Mouse (Mus musculus): ENCODE data around the gene Rpp40. TPM values are rescaled to one million over a fixed set of nuclear protein-coding genes. Genes with fewer than 3 reads are reported as not detected.

The Rpp40 gene
- polyA plus RNA-seq, 1 experiment from 2014 or later: 28.4 TPM

DNA sequence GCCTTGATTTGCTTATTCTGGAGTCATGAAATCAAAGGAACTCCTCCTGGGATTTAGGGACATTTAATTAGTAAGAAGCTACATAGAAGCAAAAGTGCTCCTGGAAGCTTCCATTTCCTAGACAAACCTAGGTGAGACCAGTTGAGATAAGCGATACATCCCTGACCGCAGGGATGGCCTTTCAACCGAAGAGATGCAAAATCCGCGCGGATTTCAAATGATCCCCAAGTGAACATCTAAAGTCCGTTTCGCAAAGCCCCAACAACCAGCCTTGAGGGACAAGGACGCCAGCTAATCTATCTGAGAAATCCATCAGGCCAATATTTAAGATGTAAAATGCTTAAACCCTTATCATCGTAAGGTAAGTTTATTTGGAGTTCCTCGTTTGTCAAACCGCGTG lies 781 bp downstream of the Rpp40 start:
- 3% methylated on average over 13 of the region's 13 CpGs for WGBS
- H3K4me1 ChIP-seq (ENCODE audit: control insufficient read depth, insufficient read depth, low read length): no peaks in the 10 kb centered on the region
- ATAC-seq (ENCODE audit: insufficient number of reproducible peaks, low FRiP score, low TSS enrichment, low read depth): no peak

DNA sequence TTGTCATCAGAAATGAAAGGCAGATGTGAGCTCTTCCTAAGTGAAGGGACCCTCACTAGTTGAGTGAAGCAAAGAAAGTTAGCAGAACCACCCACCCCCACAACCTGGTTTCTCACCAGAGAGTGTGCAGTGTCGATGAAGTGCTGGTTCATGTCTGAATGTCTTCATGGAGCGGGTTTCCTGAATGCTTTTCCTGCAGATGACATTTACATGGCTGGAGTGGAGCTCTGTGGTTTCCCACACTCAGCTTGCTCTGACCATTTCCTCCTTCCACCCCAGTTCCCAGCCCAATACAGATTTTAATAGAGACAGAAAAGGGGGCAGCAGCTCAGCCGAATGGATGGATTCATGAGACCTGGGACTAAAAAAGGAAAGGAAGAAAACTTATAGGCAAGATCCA lies 13.3 kb downstream of the Rpp40 start:
- H3K27me3 ChIP-seq (ENCODE audit: control insufficient read depth, insufficient read depth, low read length): no peaks in the 10 kb centered on the region
- H3K9me3 ChIP-seq (ENCODE audit: control insufficient read depth, low read length): no peaks in the 10 kb centered on the region
- no peak overlapping the region for H3K4me3 ChIP-seq (ENCODE audit: low read depth, low read length)
- no peaks in the 10 kb centered on the region for H3K36me3 ChIP-seq (ENCODE audit: control insufficient read depth, insufficient read depth, low read length)
- no peak overlapping the region for H3K4me2 ChIP-seq (ENCODE audit: low read depth, severe bottlenecking)
- H3K9ac ChIP-seq (ENCODE audit: low read length): no peak overlapping the region
- no peak overlapping the region for H3K27ac ChIP-seq (replicated peaks; ENCODE audit: low read depth, low read length)
- DNase-seq (ENCODE audit: low spot score): no peak
- WGBS: 93% methylated on average over 3 of the region's 3 CpGs
- H3K4me1 ChIP-seq (ENCODE audit: control insufficient read depth, insufficient read depth, low read length): no peaks in the 10 kb centered on the region
- no peak for ATAC-seq (ENCODE audit: insufficient number of reproducible peaks, low FRiP score, low TSS enrichment, low read depth)

More for the DNA sequence above, 781 bp downstream of the Rpp40 start:
- Histone ChIP-seq H3K9me3 (ENCODE audit: control insufficient read depth, low read length) (no peaks in the 10 kb centered on the region), H3K27ac (replicated peaks; ENCODE audit: low read depth, low read length) (no peak overlapping the region), H3K27me3 (ENCODE audit: control insufficient read depth, insufficient read depth, low read length) (no peaks in the 10 kb centered on the region), H3K36me3 (ENCODE audit: control insufficient read depth, insufficient read depth, low read length) (no peaks in the 10 kb centered on the region), H3K4me2 (ENCODE audit: low read depth, severe bottlenecking) (peak overlapping the region; percentile 58), H3K4me3 (ENCODE audit: low read depth, low read length) (peak overlapping the region; percentile 58), H3K9ac (ENCODE audit: low read length) (peak overlapping the region; percentile 58)
- DNase-seq (ENCODE audit: low spot score): no peak

DNA sequence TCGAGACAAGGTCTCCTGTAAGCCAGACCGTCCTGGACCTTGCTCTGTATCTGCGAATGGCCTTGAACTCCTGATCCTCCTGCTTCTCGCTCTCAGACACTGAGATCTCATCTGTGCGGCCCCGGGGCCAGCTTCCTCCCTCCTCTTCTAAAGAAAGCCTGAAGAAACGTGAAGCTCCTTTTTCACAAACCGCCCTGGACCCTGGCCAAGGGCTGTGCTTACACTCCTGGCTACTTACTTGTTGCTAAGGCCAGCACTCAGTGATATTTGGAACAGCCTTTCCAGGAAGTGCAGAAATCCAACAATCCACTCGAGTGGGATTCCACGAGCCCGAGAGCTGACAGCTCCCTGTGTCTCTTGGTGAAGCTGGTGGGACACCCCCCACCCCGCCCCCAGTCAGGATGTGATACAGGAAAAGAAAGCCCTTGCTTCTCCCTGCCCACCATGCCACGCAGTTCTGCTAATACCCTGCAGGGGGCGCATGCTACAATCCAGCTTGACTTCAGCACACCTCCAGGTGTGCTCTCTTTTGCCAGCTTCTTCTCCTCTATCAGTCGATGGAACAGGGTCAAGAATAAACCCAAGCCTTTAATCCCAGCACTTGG lies 19.9 kb downstream of the Rpp40 start:
- WGBS: 39% methylated on average over 15 of the region's 15 CpGs
- Histone ChIP-seq H3K4me3 (ENCODE audit: low read depth, low read length) (no peak overlapping the region), H3K4me2 (ENCODE audit: low read depth, severe bottlenecking) (no peak overlapping the region), H3K9ac (ENCODE audit: low read length) (no peak overlapping the region), H3K36me3 (ENCODE audit: control insufficient read depth, insufficient read depth, low read length) (no peaks in the 10 kb centered on the region), H3K27me3 (ENCODE audit: control insufficient read depth, insufficient read depth, low read length) (no peaks in the 10 kb centered on the region), H3K27ac (replicated peaks; ENCODE audit: low read depth, low read length) (no peak overlapping the region), H3K9me3 (ENCODE audit: control insufficient read depth, low read length) (no peaks in the 10 kb centered on the region), H3K4me1 (ENCODE audit: control insufficient read depth, insufficient read depth, low read length) (0 out of 2 replicates have a peak, but pooled peaks cover 4% of the 10 kb centered on the region)
- DNase-seq (ENCODE audit: low spot score) (peak; percentile 71), ATAC-seq (ENCODE audit: insufficient number of reproducible peaks, low FRiP score, low TSS enrichment, low read depth) (no peak)

DNA sequence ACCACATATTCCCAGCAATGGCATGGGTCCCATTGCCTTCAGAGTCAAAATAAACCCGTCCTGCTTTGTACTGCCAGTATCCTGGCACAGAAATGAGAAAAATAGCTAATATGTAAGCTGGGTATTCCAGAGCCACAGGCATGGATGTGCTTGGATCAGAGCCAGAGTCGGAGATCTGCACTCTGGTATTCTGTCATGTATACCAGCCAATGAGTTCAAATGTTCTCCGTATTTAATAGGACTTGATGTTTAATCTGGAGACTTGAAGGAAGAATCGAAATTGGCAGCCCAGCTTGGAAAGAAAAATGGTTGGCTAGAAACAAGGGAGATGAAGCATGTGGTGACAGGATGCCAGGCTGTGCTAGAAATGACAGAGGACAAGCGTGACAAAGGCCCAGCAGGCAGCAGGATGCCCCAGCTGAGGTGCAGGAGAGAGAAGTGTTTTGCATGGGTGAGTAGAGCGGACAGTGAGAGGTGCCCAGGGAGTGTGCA lies 25.6 kb downstream of the Rpp40 start:
- Histone ChIP-seq H3K9ac (ENCODE audit: low read length) (no peak overlapping the region), H3K4me3 (ENCODE audit: low read depth, low read length) (no peak overlapping the region), H3K9me3 (ENCODE audit: control insufficient read depth, low read length) (no peaks in the 10 kb centered on the region), H3K27me3 (ENCODE audit: control insufficient read depth, insufficient read depth, low read length) (no peaks in the 10 kb centered on the region), H3K27ac (replicated peaks; ENCODE audit: low read depth, low read length) (no peak overlapping the region), H3K36me3 (ENCODE audit: control insufficient read depth, insufficient read depth, low read length) (no peaks in the 10 kb centered on the region), H3K4me2 (ENCODE audit: low read depth, severe bottlenecking) (no peak overlapping the region), H3K4me1 (ENCODE audit: control insufficient read depth, insufficient read depth, low read length) (0 out of 2 replicates have a peak, but pooled peaks cover 4% of the 10 kb centered on the region)
- ATAC-seq (ENCODE audit: insufficient number of reproducible peaks, low FRiP score, low TSS enrichment, low read depth) (no peak), DNase-seq (ENCODE audit: low spot score) (no peak)
- 88% methylated on average over 6 of the region's 6 CpGs for WGBS

DNA sequence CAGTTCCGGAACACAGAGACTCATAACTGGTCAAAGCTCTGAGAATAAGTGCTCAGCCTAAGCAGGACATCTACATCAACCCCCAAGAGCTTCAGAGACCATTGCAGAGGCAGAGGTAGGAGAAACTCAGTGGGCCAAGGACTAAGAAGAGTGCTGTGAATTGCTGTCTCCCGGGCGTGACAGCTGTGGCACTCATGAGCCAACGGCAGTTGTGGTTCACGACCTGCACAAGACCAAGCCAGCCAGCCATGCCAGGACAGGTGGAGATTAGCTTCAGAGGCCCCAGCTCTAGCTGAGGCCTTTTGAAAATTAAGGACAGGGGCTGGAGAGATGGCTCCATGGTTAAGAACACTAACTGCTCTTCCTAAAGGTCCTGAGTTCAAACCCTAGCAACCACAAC lies 26.6 kb downstream of the Rpp40 start:
- H3K4me1 ChIP-seq (ENCODE audit: control insufficient read depth, insufficient read depth, low read length): 0 out of 2 replicates have a peak, but pooled peaks cover 2% of the 10 kb centered on the region
- ATAC-seq (ENCODE audit: insufficient number of reproducible peaks, low FRiP score, low TSS enrichment, low read depth) (no peak), DNase-seq (ENCODE audit: low spot score) (no peak)
- H3K4me2 ChIP-seq (ENCODE audit: low read depth, severe bottlenecking): no peak overlapping the region
- H3K9me3 ChIP-seq (ENCODE audit: control insufficient read depth, low read length): no peaks in the 10 kb centered on the region
- no peaks in the 10 kb centered on the region for H3K36me3 ChIP-seq (ENCODE audit: control insufficient read depth, insufficient read depth, low read length)
- no peak overlapping the region for H3K4me3 ChIP-seq (ENCODE audit: low read depth, low read length)
- H3K27ac ChIP-seq (replicated peaks; ENCODE audit: low read depth, low read length): no peak overlapping the region
- H3K27me3 ChIP-seq (ENCODE audit: control insufficient read depth, insufficient read depth, low read length): no peaks in the 10 kb centered on the region
- 85% methylated on average over 5 of the region's 5 CpGs for WGBS
- H3K9ac ChIP-seq (ENCODE audit: low read length): no peak overlapping the region

DNA sequence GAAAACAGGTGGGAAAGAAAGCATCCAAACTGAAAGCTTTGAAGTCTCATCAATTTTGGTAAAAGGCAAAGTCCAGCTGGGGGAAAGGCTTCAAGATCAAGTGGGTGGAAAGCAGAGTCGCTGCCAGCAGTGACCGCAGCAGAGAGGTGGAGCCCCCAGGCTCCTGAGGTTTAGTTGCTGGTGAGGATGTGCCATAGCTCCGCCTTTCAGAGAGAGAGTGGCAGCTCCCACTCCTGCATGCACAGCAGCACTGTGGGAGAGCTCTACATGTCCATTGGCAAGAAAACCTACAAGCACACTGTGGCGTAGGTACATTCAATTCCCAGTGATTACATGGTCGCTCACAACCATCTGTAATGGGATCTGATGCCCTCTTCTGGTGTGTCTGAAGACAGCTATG lies 27.1 kb downstream of the Rpp40 start:
- Histone ChIP-seq H3K9ac (ENCODE audit: low read length) (no peak overlapping the region), H3K4me3 (ENCODE audit: low read depth, low read length) (no peak overlapping the region), H3K4me1 (ENCODE audit: control insufficient read depth, insufficient read depth, low read length) (no peaks in the 10 kb centered on the region), H3K27me3 (ENCODE audit: control insufficient read depth, insufficient read depth, low read length) (no peaks in the 10 kb centered on the region), H3K27ac (replicated peaks; ENCODE audit: low read depth, low read length) (no peak overlapping the region), H3K4me2 (ENCODE audit: low read depth, severe bottlenecking) (no peak overlapping the region), H3K36me3 (ENCODE audit: control insufficient read depth, insufficient read depth, low read length) (peaks cover 1% of the 10 kb centered on the region; the same call in 1 of the 2 replicates), H3K9me3 (ENCODE audit: control insufficient read depth, low read length) (no peaks in the 10 kb centered on the region)
- ATAC-seq (ENCODE audit: insufficient number of reproducible peaks, low FRiP score, low TSS enrichment, low read depth) (no peak), DNase-seq (ENCODE audit: low spot score) (no peak)
- 53% methylated on average over 5 of the region's 5 CpGs for WGBS

DNA sequence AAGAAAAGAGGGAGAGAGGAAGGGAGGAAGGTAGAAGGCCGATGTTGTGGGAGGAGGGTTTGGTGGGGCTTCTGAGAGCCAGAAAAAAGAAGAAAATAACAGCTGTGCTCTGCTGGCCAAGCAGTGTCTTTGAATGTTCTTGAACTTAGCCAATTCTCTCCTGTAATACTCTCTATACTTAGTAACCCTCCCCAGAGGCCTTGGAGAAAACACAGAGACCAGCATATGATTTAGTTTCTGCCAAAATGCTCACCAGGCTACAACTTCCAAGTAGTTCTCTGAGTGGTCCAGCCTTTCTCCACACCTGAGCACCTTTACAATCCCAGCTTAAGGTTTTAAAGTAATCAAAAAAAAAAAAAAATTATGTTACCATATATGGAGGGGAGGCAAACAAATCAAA lies 27.9 kb downstream of the Rpp40 start:
- no peaks in the 10 kb centered on the region for H3K27me3 ChIP-seq (ENCODE audit: control insufficient read depth, insufficient read depth, low read length)
- no peaks in the 10 kb centered on the region for H3K9me3 ChIP-seq (ENCODE audit: control insufficient read depth, low read length)
- H3K4me1 ChIP-seq (ENCODE audit: control insufficient read depth, insufficient read depth, low read length): no peaks in the 10 kb centered on the region
- no peak overlapping the region for H3K9ac ChIP-seq (ENCODE audit: low read length)
- DNase-seq (ENCODE audit: low spot score): no peak
- no peak overlapping the region for H3K4me2 ChIP-seq (ENCODE audit: low read depth, severe bottlenecking)
- H3K27ac ChIP-seq (replicated peaks; ENCODE audit: low read depth, low read length): no peak overlapping the region
- no peak for ATAC-seq (ENCODE audit: insufficient number of reproducible peaks, low FRiP score, low TSS enrichment, low read depth)
- H3K36me3 ChIP-seq (ENCODE audit: control insufficient read depth, insufficient read depth, low read length): peaks cover 2% of the 10 kb centered on the region; the same call in 1 of the 2 replicates
- WGBS: 73% methylated on average over 1 of the region's 1 CpGs
- no peak overlapping the region for H3K4me3 ChIP-seq (ENCODE audit: low read depth, low read length)

DNA sequence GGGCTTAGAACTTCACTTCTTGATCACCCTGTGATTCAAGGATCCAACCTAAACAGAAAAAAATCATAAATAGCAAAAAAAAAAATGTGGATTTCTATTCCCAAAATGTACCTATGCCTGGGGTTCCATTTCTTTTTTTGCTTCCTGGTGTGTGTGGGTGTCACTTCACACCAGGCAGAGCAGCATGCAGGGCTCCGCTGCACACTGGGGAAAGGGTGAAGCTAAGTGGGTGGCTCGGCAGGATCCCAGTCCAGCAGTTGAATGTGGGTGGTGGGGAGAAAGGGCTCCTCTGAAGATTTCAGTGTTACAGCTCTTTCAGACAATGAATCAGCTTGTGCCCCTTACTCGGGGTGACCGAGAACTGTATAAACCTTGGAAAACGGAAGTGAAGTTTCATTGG lies 30.8 kb downstream of the Rpp40 start:
- no peak overlapping the region for H3K27ac ChIP-seq (replicated peaks; ENCODE audit: low read depth, low read length)
- peaks cover 2% of the 10 kb centered on the region; the same call in 1 of the 2 replicates for H3K36me3 ChIP-seq (ENCODE audit: control insufficient read depth, insufficient read depth, low read length)
- no peak overlapping the region for H3K4me3 ChIP-seq (ENCODE audit: low read depth, low read length)
- H3K27me3 ChIP-seq (ENCODE audit: control insufficient read depth, insufficient read depth, low read length): no peaks in the 10 kb centered on the region
- no peak overlapping the region for H3K4me2 ChIP-seq (ENCODE audit: low read depth, severe bottlenecking)
- no peaks in the 10 kb centered on the region for H3K4me1 ChIP-seq (ENCODE audit: control insufficient read depth, insufficient read depth, low read length)
- DNase-seq (ENCODE audit: low spot score): no peak
- WGBS: 92% methylated on average over 5 of the region's 5 CpGs
- H3K9ac ChIP-seq (ENCODE audit: low read length): no peak overlapping the region
- no peak for ATAC-seq (ENCODE audit: insufficient number of reproducible peaks, low FRiP score, low TSS enrichment, low read depth)
- H3K9me3 ChIP-seq (ENCODE audit: control insufficient read depth, low read length): no peaks in the 10 kb centered on the region

DNA sequence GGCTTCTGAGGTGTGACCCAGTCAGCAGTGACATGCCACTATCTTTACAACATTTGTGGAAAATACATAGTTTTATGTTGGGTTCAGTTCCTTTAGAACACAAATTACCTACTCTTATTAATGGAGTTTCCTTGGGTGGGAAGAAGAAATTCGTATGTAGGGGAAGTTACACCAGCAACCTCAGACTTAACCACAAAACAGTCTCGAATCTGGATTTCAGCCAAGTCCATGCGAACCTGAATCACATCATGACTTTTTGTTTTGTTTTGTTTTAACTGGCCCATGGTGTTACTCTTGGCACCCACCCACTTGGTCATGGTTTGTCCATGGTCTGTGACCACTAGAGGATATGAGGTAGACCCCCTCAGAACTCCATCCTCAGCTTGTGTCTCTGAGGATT lies 35.1 kb downstream of the Rpp40 start:
- DNase-seq (ENCODE audit: low spot score): no peak
- no peaks in the 10 kb centered on the region for H3K27me3 ChIP-seq (ENCODE audit: control insufficient read depth, insufficient read depth, low read length)
- ATAC-seq (ENCODE audit: insufficient number of reproducible peaks, low FRiP score, low TSS enrichment, low read depth): no peak
- WGBS: 86% methylated on average over 3 of the region's 3 CpGs
- H3K9ac ChIP-seq (ENCODE audit: low read length): no peak overlapping the region
- H3K4me2 ChIP-seq (ENCODE audit: low read depth, severe bottlenecking): no peak overlapping the region
- H3K9me3 ChIP-seq (ENCODE audit: control insufficient read depth, low read length): no peaks in the 10 kb centered on the region
- H3K27ac ChIP-seq (replicated peaks; ENCODE audit: low read depth, low read length): no peak overlapping the region
- H3K4me1 ChIP-seq (ENCODE audit: control insufficient read depth, insufficient read depth, low read length): no peaks in the 10 kb centered on the region
- H3K4me3 ChIP-seq (ENCODE audit: low read depth, low read length): no peak overlapping the region
- peaks cover 2% of the 10 kb centered on the region; the same call in 1 of the 2 replicates for H3K36me3 ChIP-seq (ENCODE audit: control insufficient read depth, insufficient read depth, low read length)

All from limb, embryonic 11.5 days (tissue).